25 mouse cellular contexts compared by ENCODE assay signal in the genomic region with DNA sequence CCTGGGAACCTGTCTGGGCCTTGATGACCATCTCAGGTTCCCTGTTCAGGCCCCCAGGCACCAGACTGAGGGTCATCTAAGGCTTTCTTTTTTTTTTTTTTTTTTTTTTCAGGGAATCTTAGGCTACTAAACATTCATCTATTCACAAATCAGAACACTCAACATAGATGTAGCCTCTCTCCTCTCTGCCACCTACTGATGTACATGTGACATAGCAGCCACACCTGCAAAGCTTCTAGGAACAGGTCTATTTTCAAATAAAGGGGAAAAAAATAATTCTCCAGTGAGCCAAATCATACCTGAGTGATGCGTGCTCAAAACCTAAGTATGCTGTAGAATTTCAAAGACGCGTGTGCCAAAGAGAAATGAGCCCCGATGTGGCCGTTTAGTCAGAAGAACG. TPM values are rescaled to one million over a fixed set of nuclear protein-coding genes. Genes with fewer than 3 reads are reported as not detected.
DNase-seq lines count a peak whose midpoint lies in the region; ATAC-seq and TF ChIP-seq lines count a peak whose summit lies in the region.
"Had no signal": no experiment of that assay in that cellular context is flagged by ENCODE, and none has a peak within 500 bp of the region (broad histone marks: within the 10 kb centered on the region; RNA-seq: fewer than 3 reads in every experiment).

No protein-coding gene starts in this region.

- no peaks in the 10 kb centered on the region for H3K36me3 ChIP-seq in heart, postnatal 0 days (replicated peaks; ENCODE audit: control insufficient read depth, insufficient read depth, low read length)
- no peaks in the 10 kb centered on the region for H3K36me3 ChIP-seq in liver, postnatal 0 days (replicated peaks; ENCODE audit: insufficient read depth, low read length)
- H3K36me3 ChIP-seq in liver, embryonic 12.5 days: no peaks in the 10 kb centered on the region
- H3K36me3 ChIP-seq in E14TG2a.4 (ENCODE audit: insufficient read depth, low read length): no peaks in the 10 kb centered on the region
- H3K36me3 ChIP-seq: embryonic facial prominence, embryonic 15.5 days; forebrain, embryonic 15.5 days; heart, embryonic 10.5 days; hindbrain, embryonic 10.5 days; limb, embryonic 13.5 days; liver, embryonic 13.5 days; lung, embryonic 15.5 days; midbrain, embryonic 12.5 days had no signal

- no peak for TF ChIP-seq EP300 in heart, postnatal 0 days (IDR thresholded peaks at IDR 0.05; ENCODE audit: low read depth)
- no peak for TF ChIP-seq EP300 in liver, postnatal 0 days (IDR thresholded peaks at IDR 0.05; ENCODE audit: low read depth)

- H3K9ac ChIP-seq in heart, postnatal 0 days (replicated peaks; ENCODE audit: low read depth, low read length): no peak overlapping the region
- no peak overlapping the region for H3K9ac ChIP-seq in liver, postnatal 0 days (replicated peaks)
- H3K9ac ChIP-seq in liver, embryonic 12.5 days: no peak overlapping the region
- H3K9ac ChIP-seq: embryonic facial prominence, embryonic 15.5 days; forebrain, embryonic 15.5 days; limb, embryonic 13.5 days; liver, embryonic 13.5 days; lung, embryonic 15.5 days; midbrain, embryonic 12.5 days had no signal

- no peak for ATAC-seq in heart, postnatal 0 days (ENCODE audit: insufficient read depth, low read depth)
- ATAC-seq in liver, postnatal 0 days: no peak
- no peak for ATAC-seq in liver, embryonic 12.5 days
- ATAC-seq: forebrain, embryonic 15.5 days had no signal

- H3K4me1 ChIP-seq in heart, postnatal 0 days (ENCODE audit: control insufficient read depth, insufficient read depth): no peaks in the 10 kb centered on the region
- no peaks in the 10 kb centered on the region for H3K4me1 ChIP-seq in liver, postnatal 0 days (ENCODE audit: insufficient read depth)
- H3K4me1 ChIP-seq in liver, embryonic 12.5 days: no peaks in the 10 kb centered on the region
- H3K4me1 ChIP-seq in E14TG2a.4 (replicated peaks; ENCODE audit: low read depth, low read length): no peaks in the 10 kb centered on the region
- H3K4me1 ChIP-seq in cortical plate, adult 2 months (ENCODE audit: control insufficient read depth, insufficient read depth, low read length): no peaks in the 10 kb centered on the region
- H3K4me1 ChIP-seq: embryonic facial prominence, embryonic 15.5 days; forebrain, embryonic 15.5 days; limb, embryonic 13.5 days; liver, embryonic 13.5 days; lung, embryonic 15.5 days had no signal

- no peak overlapping the region for H3K4me3 ChIP-seq in heart, postnatal 0 days (ENCODE audit: low read depth, low read length)
- no peak overlapping the region for H3K4me3 ChIP-seq in liver, postnatal 0 days (ENCODE audit: low read depth, low read length)
- no peak overlapping the region for H3K4me3 ChIP-seq in liver, embryonic 12.5 days
- no peak overlapping the region for H3K4me3 ChIP-seq in E14TG2a.4 (replicated peaks; ENCODE audit: low read length)
- no peak overlapping the region for H3K4me3 ChIP-seq in cortical plate, adult 2 months (ENCODE audit: insufficient read depth, low read length)
- H3K4me3 ChIP-seq: embryonic facial prominence, embryonic 15.5 days; forebrain, embryonic 15.5 days; heart, embryonic 10.5 days; hindbrain, embryonic 10.5 days; limb, embryonic 13.5 days; liver, embryonic 13.5 days; lung, embryonic 15.5 days; midbrain, embryonic 12.5 days had no signal

- DNase-seq in heart, postnatal 0 days (ENCODE audit: low spot score): no peak
- DNase-seq in heart, adult 9 months (ENCODE audit: low spot score in 2 of 2): no peak
- DNase-seq in liver, postnatal 0 days: no peak
- no peak for DNase-seq in adrenal gland, postnatal 25 days
- DNase-seq in adrenal gland, postnatal 4 days (ENCODE audit: low spot score in 2 of 2): no peak
- DNase-seq: adrenal gland, postnatal 36 days; cerebellum, adult 2 months; cerebellum, postnatal 36 days; kidney, adult 18-20 months; kidney, postnatal 10 days; liver, embryonic 13.5 days; retina, postnatal 1 day; right cerebral cortex, postnatal 25 days; spleen, adult 18-20 months had no signal

- no peak overlapping the region for H3K27ac ChIP-seq in heart, postnatal 0 days (ENCODE audit: low read depth)
- H3K27ac ChIP-seq in liver, postnatal 0 days (ENCODE audit: low read depth): no peak overlapping the region
- no peak overlapping the region for H3K27ac ChIP-seq in liver, embryonic 12.5 days
- no peak overlapping the region for H3K27ac ChIP-seq in cortical plate, adult 2 months (ENCODE audit: insufficient read depth, low read length)
- H3K27ac ChIP-seq: embryonic facial prominence, embryonic 15.5 days; forebrain, embryonic 15.5 days; heart, embryonic 10.5 days; hindbrain, embryonic 10.5 days; limb, embryonic 13.5 days; liver, embryonic 13.5 days; lung, embryonic 15.5 days; midbrain, embryonic 12.5 days had no signal

- WGBS in heart, postnatal 0 days: 90% methylated on average over 6 of the region's 6 CpGs
- 88% methylated on average over 6 of the region's 6 CpGs for WGBS in liver, postnatal 0 days (ENCODE audit: insufficient replicate concordance)
- WGBS in liver, embryonic 12.5 days (ENCODE audit: insufficient replicate concordance): 88% methylated on average over 6 of the region's 6 CpGs

- no peaks in the 10 kb centered on the region for H3K9me3 ChIP-seq in heart, postnatal 0 days (replicated peaks; ENCODE audit: control insufficient read depth, low read length)
- H3K9me3 ChIP-seq in liver, postnatal 0 days (ENCODE audit: low read length): no peaks in the 10 kb centered on the region
- H3K9me3 ChIP-seq in liver, embryonic 12.5 days (replicated peaks): no peaks in the 10 kb centered on the region
- H3K9me3 ChIP-seq in E14TG2a.4 (ENCODE audit: low read length): peaks cover 4% of the 10 kb centered on the region; the same call in 1 of the 2 replicates
- H3K9me3 ChIP-seq: embryonic facial prominence, embryonic 15.5 days; forebrain, embryonic 15.5 days; heart, embryonic 10.5 days; liver, embryonic 13.5 days; lung, embryonic 15.5 days; midbrain, embryonic 12.5 days had no signal

- TF ChIP-seq POLR2A in cortical plate, adult 2 months (IDR thresholded peaks at IDR 0.05; ENCODE audit: extremely low read depth, insufficient read depth, low read length): no peak

- TF ChIP-seq CTCF in heart, postnatal 0 days (IDR thresholded peaks at IDR 0.05; ENCODE audit: low read depth): peak; percentile 41
- TF ChIP-seq CTCF in liver, postnatal 0 days (IDR thresholded peaks at IDR 0.05; ENCODE audit: low read depth): 0 out of 2 replicates have a peak, but pooled peaks have one; percentile 22
- peak; percentile 22; the same call in 1 of the 2 replicates for TF ChIP-seq CTCF in E14TG2a.4 (conservative IDR thresholded peaks at IDR 0.05; ENCODE audit: low read length)
- peak; percentile 23; the same call in 1 of the 2 replicates for TF ChIP-seq CTCF in cortical plate, adult 2 months (IDR thresholded peaks at IDR 0.05; ENCODE audit: extremely low read depth, insufficient read depth, low read length)

- 0 out of 2 replicates have a peak, but pooled peaks cover 3% of the 10 kb centered on the region for H3K27me3 ChIP-seq in heart, postnatal 0 days (ENCODE audit: control insufficient read depth, insufficient read depth, low read length)
- 0 out of 2 replicates have a peak, but pooled peaks cover 2% of the 10 kb centered on the region for H3K27me3 ChIP-seq in liver, postnatal 0 days (ENCODE audit: insufficient read depth, low read length)
- H3K27me3 ChIP-seq in liver, embryonic 12.5 days (replicated peaks): peaks cover 8% of the 10 kb centered on the region
- H3K27me3 ChIP-seq in E14TG2a.4 (ENCODE audit: insufficient read depth, low read length): peaks cover 3% of the 10 kb centered on the region; the same call in 1 of the 2 replicates
- H3K27me3 ChIP-seq: embryonic facial prominence, embryonic 15.5 days; forebrain, embryonic 15.5 days; limb, embryonic 13.5 days; lung, embryonic 15.5 days; midbrain, embryonic 12.5 days had no signal

- H3K4me2 ChIP-seq in heart, postnatal 0 days (ENCODE audit: low read depth, low read length): no peak overlapping the region
- H3K4me2 ChIP-seq in liver, postnatal 0 days (ENCODE audit: low read depth, low read length): no peak overlapping the region
- no peak overlapping the region for H3K4me2 ChIP-seq in liver, embryonic 12.5 days
- H3K4me2 ChIP-seq: embryonic facial prominence, embryonic 15.5 days; forebrain, embryonic 15.5 days; limb, embryonic 13.5 days; liver, embryonic 13.5 days; lung, embryonic 15.5 days; midbrain, embryonic 12.5 days had no signal

RNA-seq across cellular contexts. Expression of gene Tril, which starts 51.3 kb away (rescaled TPM):
- total RNA-seq in heart, postnatal 0 days (2014; rRNA removed; ENCODE audit: low replicate concordance): 6.4 and 8.4 TPM in 2 replicates
- 3.5 and 3.9 TPM in 2 replicates for polyA plus RNA-seq in heart, postnatal 0 days (2015; fragmentation: Nextera tagmentation; extraction: Ambion mirVana)
- 0.25 and 0.31 TPM in 2 replicates for polyA plus RNA-seq in liver, postnatal 0 days (2015; fragmentation: Nextera tagmentation; extraction: Ambion mirVana)
- polyA plus RNA-seq in liver, embryonic 12.5 days (2016; fragmentation: Nextera tagmentation; extraction: Ambion mirVana): 1.5 TPM in 2 replicates
- polyA plus RNA-seq in cortical plate, adult 2 months (2012; rRNA removed): 27.7 and 28.1 TPM in 2 replicates
- 6.3 and 8.1 TPM in 2 replicates for total RNA-seq in adrenal gland, postnatal 25 days (2021)
- total RNA-seq in adrenal gland, postnatal 4 days (2021): 10 to 100 TPM; 32.3 to 45.3 TPM
- total RNA-seq: monocyte, adult 5-6 weeks had no signal
